Mouse (Mus musculus) bone marrow, adult 2 months (tissue): ENCODE data around the gene Olfr273.
"Not testable (repeated sequence)": the region's sequence is repeated elsewhere in the genome, so short reads cannot be mapped to it uniquely, and the experiment has no call there.

Source experiments
- CTCF ChIP-seq: fragments of 200-500 bp; IDR thresholded peaks from 2 replicates; pipeline ENCODE4 v1.5.1; 2011; ENCODE audit warnings: low read length, control low read depth; ENCODE audit not compliant: control insufficient read depth, insufficient read depth
- POLR2A ChIP-seq: fragments of 200-500 bp; IDR thresholded peaks from 2 replicates; pipeline ENCODE4 v1.6.1; 2011; ENCODE audit warnings: low read depth, mild to moderate bottlenecking, control low read depth, low read length, borderline replicate concordance; ENCODE audit not compliant: control insufficient read depth

DNA sequence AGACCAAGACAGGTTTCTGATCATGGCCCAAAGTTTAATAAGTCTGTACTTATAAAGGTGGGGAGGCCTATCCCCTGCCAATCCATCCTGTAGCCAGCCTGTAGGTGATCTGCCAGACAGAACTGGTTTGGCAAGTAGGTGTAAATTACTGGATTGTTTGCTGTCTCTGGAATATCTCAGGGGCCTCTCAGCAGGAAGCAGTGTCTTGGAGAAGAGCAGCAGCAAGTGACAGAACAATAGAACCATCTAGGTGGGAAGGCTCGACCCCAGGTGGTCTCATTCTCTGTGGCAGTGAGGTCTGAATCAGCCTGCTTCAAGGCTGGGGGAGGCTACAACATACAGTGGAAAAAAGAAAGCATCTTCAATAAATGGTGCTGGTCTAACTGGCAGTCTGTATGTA, 13.6 kb downstream of the Olfr273 start:
- not testable (repeated sequence) for TF ChIP-seq CTCF, POLR2A
